Mouse (Mus musculus) limb, embryonic 14.5 days (tissue): ENCODE data around the gene Hibadh. TPM values are rescaled to one million over a fixed set of nuclear protein-coding genes. Genes with fewer than 3 reads are reported as not detected.

Source experiments
- ATAC-seq: fragments of 200-750 bp; cut with Nextera tagmentation; 2 replicates; pipeline ENCODE4 v1.8.0; 2017; ENCODE audit warnings: low read depth, moderate number of reproducible peaks, moderate TSS enrichment; ENCODE audit not compliant: low FRiP score
- DNase-seq: peaks from one replicate; pipeline ENCODE4 v3.0.0-alpha.2; 2015; ENCODE audit warnings: low spot score
- H3K27ac ChIP-seq: fragments of 300-500 bp; sonication (generic); replicated peaks from 2 replicates; pipeline ENCODE4 v1.5.1; 2014; ENCODE audit warnings: low read depth, mild to moderate bottlenecking, low read length, moderate library complexity, mixed read lengths
- H3K27me3 ChIP-seq: fragments of 300-500 bp; sonication (generic); 2 replicates; pipeline ENCODE4 v1.6.1; 2014; ENCODE audit warnings: low read length, mixed read lengths; ENCODE audit not compliant: control insufficient read depth, insufficient read depth
- H3K36me3 ChIP-seq: fragments of 300-500 bp; sonication (generic); 2 replicates; pipeline ENCODE4 v1.6.1; 2014; ENCODE audit warnings: mild to moderate bottlenecking, low read length, moderate library complexity, mixed read lengths; ENCODE audit not compliant: control insufficient read depth, insufficient read depth
- H3K4me1 ChIP-seq: fragments of 300-500 bp; sonication (generic); 2 replicates; pipeline ENCODE4 v1.6.1; 2014; ENCODE audit warnings: antibody characterized with exemption, low read length, mixed read lengths; ENCODE audit not compliant: control insufficient read depth, insufficient read depth
- H3K4me2 ChIP-seq: fragments of 300-500 bp; sonication (generic); replicated peaks from 2 replicates; pipeline ENCODE4 v1.6.1; 2014; ENCODE audit warnings: low read depth, mild to moderate bottlenecking, low read length, moderate library complexity; ENCODE audit not compliant: severe bottlenecking
- H3K4me3 ChIP-seq: fragments of 300-500 bp; sonication (generic); replicated peaks from 2 replicates; pipeline ENCODE4 v1.5.1; 2014; ENCODE audit warnings: low read length
- H3K9ac ChIP-seq: fragments of 300-500 bp; sonication (generic); 2 replicates; pipeline ENCODE4 v1.6.1; 2014; ENCODE audit warnings: mild to moderate bottlenecking, low read depth, low read length, moderate library complexity; ENCODE audit not compliant: severe bottlenecking
- H3K9me3 ChIP-seq: fragments of 300-500 bp; sonication (generic); 2 replicates; pipeline ENCODE4 v1.6.1; 2016; ENCODE audit warnings: low read length; ENCODE audit not compliant: control insufficient read depth
- POLR2A ChIP-seq: fragments of 200-500 bp; IDR thresholded peaks from 2 replicates; pipeline ENCODE4 v1.8.0; 2012; ENCODE audit warnings: inconsistent platforms, mild to moderate bottlenecking, moderate library complexity, borderline replicate concordance; ENCODE audit not compliant: insufficient read depth, insufficient read length; ENCODE audit errors: extremely low read depth
- WGBS: fragments of 180-500 bp; shearing (Covaris S2); extraction: QIAGEN DNeasy Blood & Tissue Kit; methylation state at CpG from one replicate; pipeline ENCODE4 v1.1.7; 2014; 5-methylcytosine and 5-hydroxymethylcytosine counted together
- polyA plus RNA-seq, 2 experiments: library from polyadenylated mRNA; depleted of rRNA in 1 of 2; stranded (reverse) in 1 of 2; unstranded in 1 of 2; fragments of >200 nt; fragmentation: Nextera tagmentation in 1 of 2; extraction: Ambion mirVana in 1 of 2; gene quantifications; 2 replicates each; pipeline versions ENCODE4 v1.2.1 to v1.2.3; 2012 to 2014

Gene Hibadh
- polyA plus RNA-seq, 2 experiments, result 49.2 to 56.0 TPM

GRCm38 (mm10) chr6:52608121-52608520 lies 32.1 kb downstream of the Hibadh start:
- WGBS, result 89% methylated on average over 4 of the region's 4 CpGs

GRCm38 (mm10) chr6:52606746-52607347 lies 33.3 kb downstream of the Hibadh start:
- no peaks in the 10 kb centered on the region for H3K27me3 ChIP-seq
- H3K4me2 ChIP-seq, result no peak overlapping the region
- H3K4me1 ChIP-seq, result no peaks in the 10 kb centered on the region
- peaks cover 6% of the 10 kb centered on the region; the same call in 1 of the 2 replicates for H3K36me3 ChIP-seq
- TF ChIP-seq POLR2A, result no peak
- no peak overlapping the region for H3K4me3 ChIP-seq
- no peak overlapping the region for H3K9ac ChIP-seq
- 73% methylated on average over 7 of the region's 7 CpGs for WGBS
- ATAC-seq (no peak), DNase-seq (no peak)
- H3K27ac ChIP-seq, result no peak overlapping the region
- H3K9me3 ChIP-seq, result no peaks in the 10 kb centered on the region

More at GRCm38 (mm10) chr6:52608121-52608520, 32.1 kb downstream of the Hibadh start:
- DNase-seq (no peak), ATAC-seq (no peak)
- Histone ChIP-seq H3K4me3 (no peak overlapping the region), H3K27ac (no peak overlapping the region), H3K27me3 (no peaks in the 10 kb centered on the region), H3K36me3 (peaks cover 6% of the 10 kb centered on the region; the same call in 1 of the 2 replicates), H3K9me3 (no peaks in the 10 kb centered on the region), H3K4me2 (no peak overlapping the region), H3K4me1 (no peaks in the 10 kb centered on the region), H3K9ac (no peak overlapping the region)
- TF ChIP-seq POLR2A, result no peak

- Histone ChIP-seq H3K36me3 (no peaks in the 10 kb centered on the region; the same call in 1 of the 2 replicates), H3K27ac (no peak overlapping the region), H3K4me2 (no peak overlapping the region), H3K4me3 (no peak overlapping the region), H3K9ac (no peak overlapping the region), H3K27me3 (no peaks in the 10 kb centered on the region), H3K4me1 (peaks cover 3% of the 10 kb centered on the region; the same call in 1 of the 2 replicates), H3K9me3 (no peaks in the 10 kb centered on the region)
- TF ChIP-seq POLR2A, result no peak
- DNase-seq (no peak), ATAC-seq (no peak; the same call in 1 of the 2 replicates)
- WGBS, result 45% methylated on average over 7 of the region's 7 CpGs
These were observed 38.2 kb downstream of the Hibadh start for GRCm38 (mm10) chr6:52601706-52602642.

- Histone ChIP-seq H3K27me3 (no peaks in the 10 kb centered on the region), H3K27ac (no peak overlapping the region), H3K9me3 (no peaks in the 10 kb centered on the region), H3K4me1 (peaks cover 3% of the 10 kb centered on the region; the same call in 1 of the 2 replicates), H3K4me3 (no peak overlapping the region), H3K9ac (no peak overlapping the region), H3K36me3 (no peaks in the 10 kb centered on the region; the same call in 1 of the 2 replicates), H3K4me2 (no peak overlapping the region)
- peak; percentile 66 for DNase-seq
- TF ChIP-seq POLR2A, result no peak
- 17% methylated on average over 4 of the region's 4 CpGs for WGBS
- ATAC-seq, result no peak
These were observed 39.1 kb downstream of the Hibadh start for GRCm38 (mm10) chr6:52601117-52601516.

GRCm38 (mm10) chr6:52594752-52595151 lies 45.4 kb downstream of the Hibadh start:
- no peak for DNase-seq
- 84% methylated on average over 1 of the region's 1 CpGs for WGBS

More at GRCm38 (mm10) chr6:52594752-52595151, 45.4 kb downstream of the Hibadh start:
- TF ChIP-seq POLR2A, result no peak
- no peak overlapping the region for H3K9ac ChIP-seq
- H3K27me3 ChIP-seq, result no peaks in the 10 kb centered on the region
- no peak overlapping the region for H3K4me2 ChIP-seq
- peaks cover 3% of the 10 kb centered on the region; the same call in 1 of the 2 replicates for H3K4me1 ChIP-seq
- no peaks in the 10 kb centered on the region; the same call in 1 of the 2 replicates for H3K36me3 ChIP-seq
- no peak overlapping the region for H3K4me3 ChIP-seq
- H3K9me3 ChIP-seq, result no peaks in the 10 kb centered on the region
- ATAC-seq, result no peak
- no peak overlapping the region for H3K27ac ChIP-seq
